Mouse (Mus musculus) ES-E14 (cell line): ENCODE data around the gene Mphosph6. TPM values are rescaled to one million over a fixed set of nuclear protein-coding genes. Genes with fewer than 3 reads are reported as not detected.

Experiments used
- DNase-seq: peaks from one replicate; pipeline ENCODE4 v3.0.0-alpha.2; 2013; ENCODE audit warnings: low read depth, low spot score
- H3K27ac ChIP-seq: 2 replicates; pipeline ENCODE4 v1.5.1; 2012; ENCODE audit warnings: low read depth, mild to moderate bottlenecking, low read length, moderate library complexity, mixed read lengths; ENCODE audit not compliant: poor library complexity, insufficient read depth, severe bottlenecking
- H3K36me3 ChIP-seq: 2 replicates; pipeline ENCODE4 v1.6.1; 2012; ENCODE audit warnings: mild to moderate bottlenecking, low read length, moderate library complexity, mixed read lengths; ENCODE audit not compliant: control insufficient read depth, poor library complexity, insufficient read depth, severe bottlenecking
- H3K4me1 ChIP-seq, 2 experiments: fragments of 150-350 bp in 1 of 2; sonication (generic) in 1 of 2; 2 replicates each; pipeline ENCODE4 v1.6.1; 2012; ENCODE audit warnings: low read length in 2 of 2, mild to moderate bottlenecking in 1 of 2, mixed read lengths in 1 of 2; ENCODE audit not compliant: control insufficient read depth in 2 of 2, insufficient read depth in 2 of 2, poor library complexity in 1 of 2
- H3K4me3 ChIP-seq, 2 experiments: fragments of 150-350 bp in 1 of 2; sonication (generic) in 1 of 2; 2 replicates each; pipeline ENCODE4 v1.5.1; 2012; ENCODE audit warnings: low read length in 2 of 2, low read depth in 1 of 2, mild to moderate bottlenecking in 1 of 2, mixed read lengths in 1 of 2; ENCODE audit not compliant: insufficient read depth in 1 of 2, poor library complexity in 1 of 2, severe bottlenecking in 1 of 2
- H3K9ac ChIP-seq: 2 replicates; pipeline ENCODE4 v1.6.1; 2012; ENCODE audit warnings: low read depth, mild to moderate bottlenecking, low read length, mixed read lengths; ENCODE audit not compliant: poor library complexity, insufficient read depth, severe bottlenecking
- H3K9me3 ChIP-seq: fragments of 150-350 bp; sonication (generic); 2 replicates; pipeline ENCODE4 v1.6.1; 2012; ENCODE audit warnings: low read depth, mild to moderate bottlenecking, low read length; ENCODE audit not compliant: control insufficient read depth, insufficient read depth
- CHD2 ChIP-seq: IDR thresholded peaks from 2 replicates; pipeline ENCODE4 v1.6.1; 2014; ENCODE audit warnings: mild to moderate bottlenecking, low read depth, low read length, inconsistent platforms
- HCFC1 ChIP-seq: IDR thresholded peaks from 2 replicates; pipeline ENCODE4 v1.6.1; 2012; ENCODE audit warnings: low read length, inconsistent platforms, borderline replicate concordance; ENCODE audit not compliant: insufficient read depth
- MAFK ChIP-seq: IDR thresholded peaks from 2 replicates; pipeline ENCODE4 v1.6.1; 2014; ENCODE audit warnings: mild to moderate bottlenecking, low read depth, low read length, inconsistent platforms; ENCODE audit not compliant: insufficient read depth
- ZC3H11A ChIP-seq: IDR thresholded peaks from 2 replicates; pipeline ENCODE4 v1.6.1; 2012; ENCODE audit warnings: low read depth, mild to moderate bottlenecking, inconsistent platforms, low read length, borderline replicate concordance
- ZNF384 ChIP-seq: IDR thresholded peaks from 2 replicates; pipeline ENCODE4 v1.6.1; 2012; ENCODE audit warnings: low read depth, low read length, inconsistent platforms
- in situ Hi-C, 2 experiments: fragments of 600-800 bp; cut with MboI; formaldehyde crosslinking; loops; one replicate each; pipeline ENCODE4 v1.15.1; 2025; ENCODE audit warnings: low sequenced_read_pairs in 2 of 2, inconsistent platforms in 1 of 2; ENCODE audit not compliant: unreplicated experiment in 2 of 2
- total RNA-seq: library from RNA; depleted of rRNA; stranded (reverse); fragments of 300-350 nt; gene quantifications from 2 replicates; pipeline ENCODE4 v1.2.3, GENCODE M21; 2012; rRNA removed

Gene Mphosph6
- total RNA-seq, 1 experiment = 51.9 TPM

GRCm38 (mm10) chr8:117747886-117748730 is 53.6 kb downstream of the Mphosph6 start:
- no peak overlapping the region for H3K4me3 ChIP-seq
- no peak for TF ChIP-seq ZC3H11A
- peaks cover 5 to 26% of the 10 kb centered on the region in 2 experiments; a peak in 2 of 4 replicates for H3K4me1 ChIP-seq
- H3K27ac ChIP-seq = peak overlapping the region; percentile 29; the same call in 1 of the 2 replicates
- H3K9me3 ChIP-seq = no peaks in the 10 kb centered on the region
- DNase-seq = no peak
- in situ Hi-C loops = no loop called here
- no peaks in the 10 kb centered on the region for H3K36me3 ChIP-seq
- H3K9ac ChIP-seq = no peak overlapping the region

GRCm38 (mm10) chr8:117747428-117747827 is 54.3 kb downstream of the Mphosph6 start:
- DNase-seq = peak; percentile 75
- H3K9ac ChIP-seq = no peak overlapping the region
- peaks cover 5 to 26% of the 10 kb centered on the region in 2 experiments; a peak in 2 of 4 replicates for H3K4me1 ChIP-seq
- TF ChIP-seq ZC3H11A (no peak), MAFK (no peak), ZNF384 (no peak), HCFC1 (no peak), CHD2 (no peak)
- H3K4me3 ChIP-seq = no peak overlapping the region; a peak in 1 of 4 replicates
- H3K27ac ChIP-seq = no peak overlapping the region
- H3K36me3 ChIP-seq = no peaks in the 10 kb centered on the region
- in situ Hi-C loops = no loop called here
- H3K9me3 ChIP-seq = no peaks in the 10 kb centered on the region

- TF ChIP-seq ZC3H11A (no peak), HCFC1 (no peak), ZNF384 (no peak), CHD2 (no peak), MAFK (no peak)
- no peak overlapping the region for H3K27ac ChIP-seq
- in situ Hi-C loops = no loop called here
Observed at GRCm38 (mm10) chr8:117746651-117747050, 55.1 kb downstream of the Mphosph6 start.

GRCm38 (mm10) chr8:117742431-117743012 is 59.2 kb downstream of the Mphosph6 start:
- in situ Hi-C loops = no loop called here
- Histone ChIP-seq H3K9me3 (no peaks in the 10 kb centered on the region), H3K4me1 (peaks cover 2 to 7% of the 10 kb centered on the region in 2 experiments; a peak in 2 of 4 replicates), H3K9ac (no peak overlapping the region), H3K36me3 (no peaks in the 10 kb centered on the region), H3K27ac (no peak overlapping the region), H3K4me3 (no peak overlapping the region)
- TF ChIP-seq CHD2 = no peak
- TF ChIP-seq ZNF384 = no peak
- no peak for TF ChIP-seq ZC3H11A
- no peak for TF ChIP-seq MAFK
- TF ChIP-seq HCFC1 = no peak
- DNase-seq = no peak

More at GRCm38 (mm10) chr8:117746651-117747050, 55.1 kb downstream of the Mphosph6 start:
- Histone ChIP-seq H3K36me3 (no peaks in the 10 kb centered on the region), H3K9me3 (no peaks in the 10 kb centered on the region), H3K9ac (no peak overlapping the region), H3K4me1 (peaks cover 5 to 26% of the 10 kb centered on the region in 2 experiments; a peak in 2 of 4 replicates), H3K4me3 (no peak overlapping the region)
- no peak for DNase-seq

Other genes starting within 250 kb of the Mphosph6 start
- gene Sdr42e1, start 128.3 kb downstream of the Mphosph6 start, total RNA-seq = 1.7 and 2.5 TPM in 2 replicates
- 0.31 TPM in 1 of 2 replicates, not detected in the other for gene Hsd17b2, start 100.0 kb downstream of the Mphosph6 start, total RNA-seq